Mouse (Mus musculus) urinary bladder, postnatal 25 days (tissue): ENCODE data around the gene Miox.
A peak's percentile ranks its signal among the peaks of the same experiment; 100 is the strongest.

ENCODE experiments used
- DNase-seq: peaks from one replicate; pipeline ENCODE4 v3.0.0; 2022; ENCODE audit warnings: low spot score

Gene Miox

DNA sequence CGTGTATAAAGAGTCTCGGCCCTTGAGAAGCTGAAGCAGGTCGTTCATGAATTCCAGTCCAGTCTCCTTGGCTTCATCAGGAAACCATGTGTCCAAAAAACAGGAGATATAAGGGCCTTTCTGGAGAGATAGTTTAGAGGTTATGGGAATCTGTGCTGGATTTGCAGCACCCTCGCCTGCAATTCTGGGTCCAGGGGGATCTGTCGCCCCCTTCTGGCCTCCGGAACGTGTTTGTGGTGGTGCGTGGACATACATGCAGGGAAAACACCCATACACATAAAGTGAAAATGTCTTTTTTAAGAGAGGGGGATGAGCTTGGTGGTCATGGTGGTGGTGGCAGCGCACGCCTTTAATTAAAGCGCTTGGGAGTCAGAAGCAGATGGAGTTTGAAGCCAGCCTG lies 18.1 kb upstream of the Miox start:
- no peak for DNase-seq

DNA sequence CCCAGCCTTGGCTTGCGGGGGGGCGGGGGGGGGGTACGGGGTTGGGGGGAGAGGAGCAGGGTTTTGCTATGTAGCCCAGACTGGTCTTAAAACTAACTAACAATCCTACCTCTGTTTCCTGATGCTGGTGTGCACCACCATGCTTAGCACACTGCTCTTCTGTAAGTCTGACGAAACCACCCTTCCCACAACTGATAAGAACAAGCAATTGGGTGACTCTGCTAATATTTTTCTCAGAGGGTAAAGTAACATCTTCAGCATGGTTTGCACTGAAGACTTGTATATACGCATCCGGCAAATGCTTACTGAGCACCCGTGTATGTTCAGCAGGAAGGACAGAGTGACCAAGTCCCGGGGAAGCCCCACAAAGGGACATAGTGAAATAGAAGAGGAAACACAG lies 12.9 kb upstream of the Miox start:
- no peak for DNase-seq

DNA sequence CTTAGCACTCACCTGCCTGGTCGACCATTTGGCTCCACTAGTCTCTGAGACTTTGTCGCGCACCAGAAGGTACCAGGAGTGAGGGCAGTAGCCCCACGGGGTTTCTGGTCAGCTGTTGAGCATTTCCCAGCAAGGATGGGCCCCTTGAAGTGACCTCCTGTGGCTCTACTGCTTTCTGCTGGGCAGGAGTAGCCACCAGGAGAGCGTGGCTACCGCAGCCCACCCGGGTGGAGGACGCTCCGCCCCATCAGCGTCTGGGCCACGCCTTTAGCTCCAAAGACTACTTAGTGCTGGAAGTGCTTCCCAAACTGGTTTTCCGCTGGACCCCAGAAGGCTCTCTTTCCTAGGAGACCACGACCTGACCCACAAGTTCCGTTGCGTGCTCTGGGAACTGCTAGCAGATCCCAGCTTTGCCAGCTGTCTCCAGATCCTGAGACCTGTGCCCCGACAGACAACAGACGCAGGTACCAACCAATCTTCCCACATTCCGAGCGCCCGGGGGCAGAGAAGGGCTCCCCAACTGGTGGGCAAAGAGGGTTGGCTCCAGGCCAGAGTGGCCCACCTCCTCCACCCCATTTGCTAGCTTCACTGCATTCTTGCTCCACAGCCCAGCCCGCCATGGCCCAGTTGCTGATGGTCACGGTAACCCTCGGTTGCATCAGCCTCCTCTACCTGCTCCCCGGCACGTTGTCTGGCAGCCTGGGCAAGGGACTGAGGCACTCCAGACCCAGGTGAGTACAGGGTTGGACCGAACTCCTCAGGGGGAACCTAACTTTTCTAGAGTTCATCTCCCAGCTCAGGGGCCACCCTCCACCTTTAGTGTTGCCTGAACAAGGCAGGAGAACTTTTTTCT lies 11.3 kb upstream of the Miox start, which contains the start of gene Adm2:
TSS of gene Adm2 (plus strand) at position 51 of the 853 bp plus-strand sequence.
- no peak for DNase-seq

DNA sequence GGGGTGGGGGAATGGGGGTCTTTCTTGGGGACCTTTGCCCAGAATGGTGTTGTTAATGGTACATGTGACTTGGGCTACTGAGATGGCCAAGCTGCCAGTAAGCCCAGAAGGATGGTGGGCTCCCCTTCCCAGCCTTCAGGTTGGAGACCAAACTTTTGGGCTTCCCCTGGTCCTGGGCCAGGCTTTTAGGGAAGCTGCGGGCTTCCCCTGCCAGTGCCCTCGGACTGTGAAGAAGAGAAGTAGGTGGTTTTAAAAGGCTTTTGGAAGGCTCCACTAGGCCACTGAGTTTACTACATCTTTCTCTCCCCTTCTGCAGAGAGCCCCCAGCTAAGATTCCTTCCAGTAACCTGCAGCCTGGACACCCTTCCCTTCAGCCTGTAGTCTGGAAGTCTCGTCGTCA lies 10.5 kb upstream of the Miox start:
- no peak for DNase-seq

DNA sequence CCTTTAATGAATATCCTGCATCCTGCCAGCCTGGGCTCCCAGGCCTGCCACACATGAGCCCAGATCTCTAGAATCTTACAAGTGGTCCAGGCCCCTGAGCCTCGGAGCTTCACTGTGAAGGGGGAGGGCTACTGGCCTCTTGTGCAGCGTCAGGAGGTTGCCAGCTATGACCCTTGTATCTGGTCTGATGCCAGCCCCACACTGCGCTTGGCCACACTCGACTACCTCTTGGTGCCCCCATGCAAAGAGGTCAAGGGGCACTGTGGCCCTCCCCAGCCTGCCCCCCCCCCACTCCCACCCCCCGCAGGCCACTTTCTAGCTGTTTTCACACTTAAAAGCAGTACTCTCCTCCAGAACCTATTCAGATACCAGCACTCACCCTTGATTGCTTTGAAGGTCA lies 7.8 kb upstream of the Miox start:
- no peak for DNase-seq

DNA sequence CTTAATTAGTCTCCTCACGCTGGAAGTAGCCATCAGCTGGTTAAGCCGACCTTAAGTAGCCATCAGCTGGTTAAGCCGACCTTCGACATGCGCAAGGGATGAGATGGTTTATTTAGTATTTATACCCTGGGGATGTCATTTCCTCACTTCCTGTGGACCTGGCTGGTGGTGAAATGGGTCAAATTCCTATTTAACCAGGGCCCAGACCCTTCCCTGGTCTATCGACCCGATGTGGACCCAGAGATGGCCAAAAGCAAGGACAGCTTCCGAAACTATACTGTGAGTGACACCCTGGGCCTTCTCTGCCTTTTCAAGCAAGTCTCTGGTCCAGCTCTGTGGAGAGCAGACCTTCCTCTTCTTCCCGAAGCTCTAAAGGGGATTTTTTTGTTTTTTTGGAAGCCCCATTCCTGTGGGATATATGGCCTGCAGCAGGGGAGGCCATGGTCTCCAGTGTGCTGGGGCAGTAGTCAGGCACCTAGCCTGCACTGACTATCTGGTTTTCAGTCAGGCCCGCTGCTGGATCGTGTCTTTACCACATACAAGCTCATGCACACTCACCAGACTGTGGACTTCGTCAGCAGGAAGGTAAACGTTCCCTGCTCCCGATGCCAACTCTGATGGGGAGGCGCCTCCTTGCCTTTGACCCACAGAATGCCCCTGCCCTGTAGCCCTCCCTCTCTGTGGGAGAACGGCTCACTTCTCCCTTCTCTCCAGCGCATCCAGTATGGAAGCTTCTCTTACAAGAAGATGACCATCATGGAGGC lies 758 bp downstream of the Miox start:
- DNase-seq, result no peak

DNA sequence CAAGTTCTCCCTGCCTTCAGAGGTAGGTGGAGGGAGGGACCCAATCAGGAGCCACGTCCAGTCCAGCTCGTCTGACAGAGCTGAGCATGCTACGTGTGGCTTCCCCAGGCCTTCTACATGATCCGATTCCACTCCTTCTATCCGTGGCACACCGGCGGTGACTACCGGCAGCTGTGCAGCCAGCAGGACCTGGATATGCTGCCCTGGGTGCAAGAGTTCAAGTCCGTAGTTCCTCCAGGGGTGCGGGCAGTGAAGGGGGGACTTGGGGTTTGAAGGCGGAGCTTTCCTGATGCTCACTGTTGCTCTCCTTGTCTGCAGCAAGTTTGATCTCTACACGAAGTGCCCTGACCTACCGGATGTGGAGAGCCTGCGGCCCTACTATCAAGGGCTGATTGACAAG lies 2.2 kb downstream of the Miox start:
- DNase-seq, result no peak

DNA sequence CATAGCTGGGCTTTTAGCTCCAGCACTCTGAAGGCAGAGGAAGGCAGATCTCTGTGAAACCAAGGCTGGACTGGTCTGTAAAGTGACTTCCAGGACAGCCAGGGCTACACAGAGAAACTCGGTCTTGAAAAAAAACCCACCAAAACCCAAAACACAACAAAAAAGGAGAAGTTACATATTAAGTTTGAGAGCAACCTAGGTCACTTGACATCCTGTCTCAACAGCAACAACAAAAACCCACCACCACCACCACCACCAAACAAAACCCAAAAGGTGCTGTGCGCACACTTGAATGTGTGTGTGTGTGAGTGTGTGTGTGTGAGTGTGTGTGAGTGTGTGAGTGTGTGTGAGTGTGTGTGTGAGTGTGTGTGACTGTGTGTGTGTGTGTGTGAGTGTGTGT lies 5.5 kb downstream of the Miox start:
- no peak for DNase-seq

DNA sequence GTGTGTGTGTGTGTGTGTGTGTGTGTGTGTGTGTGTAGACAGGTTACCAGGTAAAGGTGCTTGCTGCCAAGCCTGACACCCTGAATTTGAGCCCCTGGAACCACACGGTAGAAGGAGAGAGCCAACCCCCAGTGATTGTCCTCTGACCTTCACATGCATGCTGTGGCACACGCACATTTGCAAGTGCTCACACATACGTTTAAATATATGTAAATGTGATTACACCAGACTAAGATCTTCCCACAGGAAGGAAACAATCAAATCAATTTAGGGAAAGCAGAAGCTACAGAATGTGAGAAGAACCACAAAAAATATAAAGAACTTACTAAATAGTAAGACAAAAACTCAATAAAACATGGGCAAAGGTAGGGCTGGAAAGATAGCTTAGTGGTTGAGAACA lies 5.9 kb downstream of the Miox start:
- no peak for DNase-seq

DNA sequence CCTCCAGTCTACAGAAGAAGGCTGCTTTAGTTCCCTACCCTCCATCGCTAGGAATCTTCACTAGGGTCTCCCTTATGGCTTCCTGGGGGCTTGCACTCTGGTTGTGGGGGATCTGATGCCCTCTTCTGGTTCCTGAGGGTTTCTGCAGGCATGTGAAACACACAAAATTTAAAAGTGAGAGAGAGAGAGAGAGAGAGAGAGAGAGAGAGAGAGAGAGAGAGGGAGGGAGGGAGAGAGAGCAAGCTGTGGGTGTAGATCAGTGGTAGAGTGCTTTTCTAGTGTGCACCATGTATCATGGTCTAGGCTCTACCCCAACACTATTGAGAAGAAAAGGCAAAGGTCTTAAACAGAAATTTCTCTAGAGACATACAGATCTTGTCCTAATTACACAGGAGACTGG lies 7.5 kb downstream of the Miox start:
- no peak for DNase-seq

DNA sequence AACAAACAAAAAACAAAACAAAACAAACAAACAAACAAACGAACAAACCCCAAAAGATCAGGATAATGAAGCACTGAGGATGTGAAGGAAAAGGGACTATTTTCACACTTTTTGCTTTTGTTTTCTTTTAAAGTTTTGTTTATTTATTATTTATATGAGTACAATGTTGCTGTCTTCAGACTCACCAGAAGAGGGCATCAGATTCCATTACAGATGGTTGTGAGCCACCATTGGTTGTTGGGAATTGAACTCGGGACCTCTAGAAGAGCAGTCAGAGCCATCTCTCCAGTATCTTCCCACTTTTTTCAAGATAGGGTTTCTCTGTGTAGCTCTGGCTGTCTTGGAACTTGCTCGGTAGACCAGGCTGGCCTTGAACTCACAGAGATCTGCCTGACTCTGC lies 9.1 kb downstream of the Miox start:
- no peak for DNase-seq

DNA sequence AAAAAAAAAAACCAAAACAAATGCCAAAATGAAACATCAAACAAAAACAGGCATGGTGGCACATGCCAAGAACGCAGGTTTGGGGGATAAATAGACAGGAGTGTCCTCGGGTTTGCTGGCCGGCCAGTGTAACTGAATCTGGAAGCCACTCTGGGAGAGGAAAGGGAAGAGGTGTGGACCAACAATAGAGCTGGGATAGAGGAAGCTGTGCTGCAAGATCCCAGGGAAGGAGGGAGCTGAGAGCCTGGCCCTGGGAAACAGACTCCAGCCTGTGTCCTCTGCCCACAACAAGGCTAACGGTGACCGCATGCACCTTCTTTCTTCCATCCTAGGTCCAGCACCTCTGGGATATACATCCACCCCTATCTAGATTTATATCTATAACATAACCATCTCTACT lies 16.2 kb downstream of the Miox start:
- DNase-seq, result no peak

DNA sequence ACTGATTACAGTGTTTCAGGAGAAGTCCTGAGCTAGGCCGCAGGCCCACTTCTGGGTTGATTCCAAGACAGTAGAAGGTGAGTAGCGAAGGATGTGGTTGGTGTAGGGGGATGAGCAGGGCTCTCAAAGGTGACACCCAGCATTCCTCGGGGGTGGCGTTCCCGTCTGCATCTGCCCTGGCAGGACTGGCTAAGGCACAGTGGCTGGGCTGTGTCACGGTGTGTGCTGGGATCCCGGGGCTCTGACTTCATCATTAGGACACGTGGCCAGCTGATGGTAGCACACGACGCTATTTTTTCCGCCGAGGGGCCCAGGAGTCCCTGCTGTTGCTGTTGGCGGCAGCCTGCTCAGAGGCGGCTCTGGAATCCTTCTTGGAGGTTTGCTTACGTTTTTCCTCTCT lies 17.1 kb downstream of the Miox start:
- no peak for DNase-seq

DNA sequence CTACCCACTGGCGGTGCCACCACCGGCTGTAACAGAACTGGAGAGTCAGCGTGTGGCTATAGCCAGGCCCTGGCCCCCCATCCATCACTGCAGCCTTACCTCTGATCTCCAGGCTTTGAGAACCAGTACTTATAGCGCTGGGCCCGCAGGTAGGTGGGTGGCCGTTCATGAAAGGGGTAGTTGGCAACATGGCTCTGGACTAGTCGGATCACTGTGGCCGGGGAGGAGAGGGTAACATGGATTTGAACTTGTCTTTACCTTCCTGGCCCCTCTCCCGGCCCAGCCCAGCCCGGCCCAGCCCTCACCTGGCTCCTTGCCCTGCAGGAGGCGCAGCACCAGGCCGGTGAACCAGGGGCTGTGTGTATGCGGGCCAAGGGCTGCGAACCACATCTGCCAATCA lies 17.9 kb downstream of the Miox start:
- no peak for DNase-seq

DNA sequence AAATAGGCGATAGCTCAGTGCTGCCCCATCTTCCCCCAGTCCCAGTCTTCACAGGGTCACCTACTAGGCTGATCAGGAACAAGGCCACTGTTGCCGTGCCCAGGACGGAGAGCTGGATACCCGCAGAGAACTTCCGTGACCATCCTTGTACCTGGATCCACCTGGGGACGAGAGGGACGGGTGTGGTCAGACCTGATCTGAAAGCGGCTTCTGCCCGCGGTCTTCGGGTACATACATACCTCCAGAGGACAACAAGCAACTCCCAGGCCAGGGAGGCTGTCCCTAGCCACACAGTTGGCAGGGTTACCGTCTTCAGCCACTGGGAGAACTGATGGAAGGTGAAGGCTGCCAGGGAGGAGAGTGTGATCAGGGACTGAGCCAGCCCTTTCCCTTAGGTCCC lies 18.6 kb downstream of the Miox start:
- DNase-seq, result no peak

DNA sequence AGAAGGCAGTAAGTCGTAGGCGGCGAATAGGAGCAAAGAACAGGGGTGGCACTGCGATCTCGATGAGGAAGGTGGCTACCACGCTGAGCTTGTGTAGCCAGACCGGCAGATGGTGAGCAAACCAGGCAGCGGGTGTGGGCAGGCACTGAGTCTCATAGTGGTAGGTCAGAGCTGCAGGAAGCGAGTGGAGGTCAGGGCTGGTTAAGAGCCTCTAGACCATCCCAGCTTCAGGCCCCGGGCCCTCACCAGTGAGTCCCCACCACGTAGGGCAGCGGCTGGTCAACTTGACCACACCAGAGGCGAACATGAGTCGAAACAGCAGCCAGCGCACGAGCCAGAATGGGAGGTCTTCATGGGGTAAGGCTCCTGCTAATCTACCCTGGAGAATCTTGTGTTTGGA lies 19.6 kb downstream of the Miox start:
- DNase-seq, result no peak

DNA sequence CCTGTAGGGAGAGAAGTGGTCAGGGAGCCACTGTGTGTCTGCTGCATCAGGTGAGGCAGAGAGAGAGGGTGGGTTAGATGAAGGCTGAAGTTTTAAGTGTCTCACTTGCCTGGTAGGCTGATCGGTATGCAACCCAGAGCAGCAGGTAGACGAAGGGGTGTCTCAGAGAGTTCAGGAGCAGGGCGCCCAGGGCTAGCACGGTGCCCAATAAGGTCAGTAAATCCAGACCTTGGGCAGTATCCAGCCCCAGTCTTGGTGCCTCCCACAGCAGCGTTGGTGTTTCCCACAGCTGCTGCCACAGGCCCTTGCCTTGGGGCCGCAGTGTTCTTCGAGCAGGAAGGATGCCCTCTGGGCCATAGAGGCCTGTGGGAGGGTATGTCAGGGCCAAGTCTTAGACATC lies 20.3 kb downstream of the Miox start:
- DNase-seq, result no peak

DNA sequence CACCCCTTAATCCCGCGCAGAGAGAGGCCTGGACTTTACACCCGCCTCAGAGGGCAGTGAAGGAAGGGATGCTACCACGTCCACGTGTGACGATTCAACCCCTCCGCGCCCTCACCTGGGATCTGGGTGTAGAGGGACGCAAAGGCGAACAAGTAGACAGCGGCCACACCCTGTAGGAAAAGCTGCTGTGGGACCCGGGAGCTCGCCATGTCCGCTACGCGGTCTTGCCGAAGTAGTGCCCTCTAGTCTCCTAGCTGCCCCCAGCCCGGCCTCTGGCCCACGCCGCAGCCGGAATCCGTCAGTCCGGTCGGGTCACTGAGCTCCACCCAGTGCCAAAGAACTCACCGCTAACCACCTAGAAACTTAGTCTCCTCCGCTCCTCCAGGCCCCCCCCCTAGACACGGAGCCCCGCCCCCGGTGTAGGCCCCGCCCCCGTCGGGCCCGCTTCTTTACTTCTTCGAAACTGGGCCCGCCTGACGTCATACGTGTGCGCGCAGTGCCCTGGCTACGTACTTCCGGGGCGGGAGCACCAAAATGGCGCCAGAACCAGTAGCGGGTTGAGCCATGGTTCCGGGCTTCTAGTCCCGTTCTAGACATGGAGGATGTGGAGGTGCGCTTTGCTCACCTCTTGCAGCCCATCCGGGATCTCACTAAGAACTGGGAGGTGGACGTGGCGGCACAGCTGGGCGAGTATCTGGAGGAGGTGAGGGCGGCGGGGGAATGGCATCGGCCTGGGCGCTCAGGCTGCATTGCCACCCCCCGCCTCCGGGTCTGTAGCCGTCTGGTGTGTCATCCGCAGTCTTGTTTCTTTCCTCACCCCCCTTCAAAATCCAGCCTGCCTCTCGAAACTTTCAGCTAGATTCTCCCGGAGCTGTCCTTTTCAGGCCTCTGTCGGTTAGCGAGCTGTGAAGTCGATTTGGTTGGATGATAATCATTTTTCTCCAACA lies 21.3 kb downstream of the Miox start, which contains the start of the genes Lmf2 and Ncaph2:
TSS of gene Lmf2 (minus strand) at position 419 of the 947 bp plus-strand sequence.
TSS of gene Ncaph2 (plus strand) at position 479 of the 947 bp plus-strand sequence.
- peak; percentile 96 for DNase-seq

DNA sequence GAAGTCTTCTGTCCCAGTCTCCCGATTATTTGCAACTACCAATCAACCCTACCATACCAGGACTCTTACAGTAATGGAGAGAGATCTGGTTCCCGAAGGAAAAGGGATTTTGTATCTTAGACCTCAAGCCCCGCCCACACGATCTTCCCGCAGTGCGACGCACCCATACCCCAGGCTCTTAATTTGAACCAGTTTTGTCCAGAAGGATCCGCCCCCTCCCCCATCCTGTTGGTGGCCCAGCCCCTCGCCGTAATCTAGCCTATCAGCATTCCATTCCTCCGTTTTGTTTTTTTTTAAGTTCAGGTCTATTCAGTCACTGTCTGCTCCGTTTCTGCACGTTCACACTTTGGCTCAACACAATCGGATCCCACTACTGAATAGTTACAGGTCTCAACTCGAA lies 22.2 kb downstream of the Miox start:
- DNase-seq, result peak; percentile 71

DNA sequence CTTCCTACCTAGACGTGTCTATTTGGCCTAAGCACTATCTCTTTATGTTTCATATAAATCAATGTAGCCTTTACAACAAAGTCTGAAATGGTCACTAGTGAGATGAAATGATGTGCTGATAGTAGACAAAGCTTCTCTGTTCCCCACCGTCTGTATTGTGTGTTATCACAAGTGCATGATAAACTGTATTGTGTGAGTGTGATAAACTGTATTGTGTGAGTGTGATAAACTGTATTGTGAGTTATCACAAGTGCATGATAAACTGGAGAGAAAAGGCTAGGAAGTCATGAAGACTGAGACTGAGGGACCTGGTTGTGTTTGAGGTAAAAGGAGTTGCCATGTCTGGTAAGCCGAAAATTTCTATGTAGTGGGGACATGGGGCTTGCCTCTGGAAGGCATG lies 24.6 kb downstream of the Miox start:
- DNase-seq, result no peak

DNA sequence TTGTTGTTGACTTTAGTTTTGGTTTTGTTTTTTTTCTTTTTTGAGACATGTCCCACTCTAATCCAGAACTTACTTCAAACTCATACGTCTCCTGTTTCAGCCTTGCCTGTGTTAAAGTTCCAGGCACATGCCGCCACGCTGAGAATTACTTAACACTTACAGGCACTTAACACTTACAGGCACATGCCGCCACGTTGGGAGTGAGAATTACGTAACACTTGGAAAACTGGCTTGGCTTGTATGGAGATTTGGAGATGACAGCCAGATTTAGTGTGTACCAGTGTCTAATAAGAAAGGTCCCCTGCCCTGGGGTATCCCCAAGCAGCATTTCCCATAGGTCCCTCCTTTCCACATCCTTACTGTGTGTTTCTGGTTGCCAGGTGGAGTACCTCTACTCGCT lies 28.9 kb downstream of the Miox start:
- no peak for DNase-seq

DNA sequence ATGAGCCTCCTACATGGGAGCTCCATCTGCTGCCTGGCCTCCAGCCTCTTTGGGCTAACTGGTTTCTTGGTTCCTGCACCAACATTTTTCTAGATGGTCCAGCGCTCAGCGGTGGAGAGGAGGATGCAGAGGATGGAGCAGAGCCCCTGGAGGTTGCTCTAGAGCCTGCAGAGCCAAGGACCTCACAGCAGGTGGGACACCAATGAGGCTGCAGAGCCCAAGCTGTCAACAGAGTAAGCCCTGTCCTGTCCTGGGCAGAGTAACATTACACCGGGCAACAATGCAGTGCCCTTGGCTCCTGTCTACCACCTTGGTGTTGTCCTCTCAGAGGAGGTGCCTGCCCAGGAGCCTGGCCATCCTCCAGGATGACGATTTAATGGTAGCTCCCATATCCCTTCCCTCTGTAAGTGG lies 30.9 kb downstream of the Miox start:
- no peak for DNase-seq
